Mouse (Mus musculus) liver, postnatal 0 days (tissue): Measurements from ENCODE around the gene Arhgap30.

Experiments used
- CTCF ChIP-seq: sonication (generic); IDR thresholded peaks from 2 replicates; pipeline ENCODE4 v1.5.1; 2016; ENCODE audit warnings: antibody characterized with exemption, low read depth
- EP300 ChIP-seq: IDR thresholded peaks from 2 replicates; pipeline ENCODE4 v1.6.1; 2016; ENCODE audit warnings: antibody characterized with exemption, low read depth, mild to moderate bottlenecking

- no peak; the same call in 1 of the 2 replicates for TF ChIP-seq CTCF
- TF ChIP-seq EP300, result peak; percentile 51; the same call in 1 of the 2 replicates
Measured at GRCm38 (mm10) chr1:171410947-171411484, 22.3 kb downstream of the Arhgap30 start, which contains the start of gene Usf1.
